Mouse (Mus musculus): Measurements from ENCODE around the gene Plvap. TPM values are rescaled to one million over a fixed set of nuclear protein-coding genes. Genes with fewer than 3 reads are reported as not detected.
"Not testable (repeated sequence)": the region's sequence is repeated elsewhere in the genome, so short reads cannot be mapped to it uniquely, and the experiment has no call there.

Gene Plvap
- total RNA-seq (2021) = 10 to 100 TPM; 26.6 to 35.3 TPM

DNA sequence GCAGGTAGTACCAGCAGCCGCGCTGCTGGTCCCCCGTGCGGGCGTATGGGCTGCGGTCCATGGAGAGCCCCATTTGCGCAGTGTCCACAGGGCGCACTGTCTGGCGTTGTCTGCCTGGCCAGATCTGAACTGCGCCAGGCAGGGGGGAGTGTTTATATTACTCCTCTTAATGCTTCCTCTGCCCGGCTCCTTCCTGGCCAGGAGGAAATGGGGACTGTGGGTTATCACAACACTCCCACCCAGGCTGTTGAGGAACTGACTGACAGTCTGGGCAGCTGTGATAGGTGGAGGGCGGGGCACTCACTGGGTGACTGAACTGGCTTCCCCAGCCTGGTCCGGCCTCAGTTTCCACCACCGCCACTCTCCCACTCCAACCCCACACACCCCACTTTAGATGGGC is at the start of gene Plvap:
Plvap (minus strand) TSS at position 109 of the 400 bp plus-strand sequence.
- DNase-seq (ENCODE audit: low spot score) = no peak

DNA sequence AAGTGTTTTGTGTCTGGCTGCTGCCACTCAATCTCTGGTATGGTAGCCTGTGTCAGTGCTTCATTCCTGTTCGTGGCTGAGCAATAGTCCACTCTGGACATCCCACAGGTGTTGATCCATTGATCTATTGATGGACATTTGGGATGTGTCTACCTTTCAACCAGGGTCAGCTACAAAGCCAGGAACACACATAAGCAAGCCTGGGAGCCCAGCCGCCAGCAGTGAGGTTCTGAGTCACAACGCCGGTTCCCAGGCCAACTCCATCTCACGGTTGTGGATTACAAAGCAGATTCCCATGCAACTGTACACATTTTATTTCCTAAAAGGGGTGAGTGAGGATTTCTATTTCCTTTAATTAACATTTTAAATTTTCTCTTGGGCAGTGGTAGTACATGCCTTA is 49.2 kb upstream of the Plvap start:
- intact Hi-C loops (cut with DNase I) = loop anchor here (1.0 kb wide), 1 partner anchor 36 kb away; no protein-coding TSS in a partner anchor
- no peak for DNase-seq (ENCODE audit: low spot score)

More for the DNA sequence above, at the start of gene Plvap:
- intact Hi-C loops (cut with DNase I) = no loop called here

DNA sequence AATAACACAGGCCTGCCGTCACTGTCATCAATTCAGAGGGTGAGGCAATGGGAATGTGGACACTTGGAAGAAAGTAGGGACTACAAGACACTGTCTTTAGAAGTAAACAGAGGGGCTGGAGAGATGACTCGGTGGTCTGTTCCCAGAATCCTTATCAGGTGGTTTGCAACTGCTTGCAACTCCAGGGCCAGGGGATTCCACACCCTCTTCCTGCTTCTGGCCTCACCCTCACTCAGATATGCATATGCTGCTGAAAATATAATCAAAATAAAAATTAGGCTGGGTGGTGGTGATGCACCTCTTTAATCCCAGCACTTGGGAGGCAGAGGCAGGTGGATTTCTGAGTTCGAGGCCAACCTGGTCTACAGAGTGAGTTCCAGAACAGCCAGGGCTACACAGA is 48.5 kb upstream of the Plvap start:
- intact Hi-C loops (cut with DNase I) = no loop called here
- no peak for DNase-seq (ENCODE audit: low spot score)

DNA sequence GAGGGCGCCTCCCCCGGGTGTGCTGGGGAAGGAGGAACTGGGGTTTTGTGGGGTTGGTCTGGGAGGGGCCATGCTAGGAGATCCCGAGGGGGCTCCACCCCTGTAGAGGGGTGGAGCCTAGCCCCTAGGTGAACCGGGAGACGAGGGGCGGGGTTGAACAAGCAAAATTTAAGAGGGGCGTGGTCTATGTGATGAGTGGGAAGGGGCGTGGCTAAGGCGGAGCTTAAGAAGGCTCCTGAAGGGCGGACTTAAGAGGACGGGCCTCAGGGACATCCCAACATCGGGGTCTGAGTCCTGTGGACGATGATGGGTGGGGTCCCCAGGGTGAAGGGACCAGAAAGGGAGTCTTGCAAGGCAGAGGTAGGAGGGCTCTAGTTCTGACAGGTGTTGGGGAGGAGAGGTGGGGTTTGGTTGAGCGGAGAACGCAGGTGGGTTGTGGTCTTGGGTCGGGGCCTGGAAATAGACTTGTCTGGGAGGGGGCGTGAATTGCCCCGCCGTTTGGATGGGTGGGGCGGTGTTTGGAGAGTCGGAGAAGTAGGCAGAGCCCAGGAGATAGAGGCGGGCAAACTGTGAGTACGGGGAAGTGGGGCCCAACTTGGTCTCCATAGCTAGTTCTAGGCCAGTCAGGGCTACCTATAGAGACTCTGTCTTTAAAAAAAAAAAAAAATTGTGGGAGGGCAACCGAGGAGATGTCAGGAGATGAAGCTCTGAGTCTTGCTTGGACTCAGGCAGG is 47.6 kb upstream of the Plvap start:
- DNase-seq (ENCODE audit: low spot score) = peak; percentile 39
- intact Hi-C loops (cut with DNase I) = no loop called here

DNA sequence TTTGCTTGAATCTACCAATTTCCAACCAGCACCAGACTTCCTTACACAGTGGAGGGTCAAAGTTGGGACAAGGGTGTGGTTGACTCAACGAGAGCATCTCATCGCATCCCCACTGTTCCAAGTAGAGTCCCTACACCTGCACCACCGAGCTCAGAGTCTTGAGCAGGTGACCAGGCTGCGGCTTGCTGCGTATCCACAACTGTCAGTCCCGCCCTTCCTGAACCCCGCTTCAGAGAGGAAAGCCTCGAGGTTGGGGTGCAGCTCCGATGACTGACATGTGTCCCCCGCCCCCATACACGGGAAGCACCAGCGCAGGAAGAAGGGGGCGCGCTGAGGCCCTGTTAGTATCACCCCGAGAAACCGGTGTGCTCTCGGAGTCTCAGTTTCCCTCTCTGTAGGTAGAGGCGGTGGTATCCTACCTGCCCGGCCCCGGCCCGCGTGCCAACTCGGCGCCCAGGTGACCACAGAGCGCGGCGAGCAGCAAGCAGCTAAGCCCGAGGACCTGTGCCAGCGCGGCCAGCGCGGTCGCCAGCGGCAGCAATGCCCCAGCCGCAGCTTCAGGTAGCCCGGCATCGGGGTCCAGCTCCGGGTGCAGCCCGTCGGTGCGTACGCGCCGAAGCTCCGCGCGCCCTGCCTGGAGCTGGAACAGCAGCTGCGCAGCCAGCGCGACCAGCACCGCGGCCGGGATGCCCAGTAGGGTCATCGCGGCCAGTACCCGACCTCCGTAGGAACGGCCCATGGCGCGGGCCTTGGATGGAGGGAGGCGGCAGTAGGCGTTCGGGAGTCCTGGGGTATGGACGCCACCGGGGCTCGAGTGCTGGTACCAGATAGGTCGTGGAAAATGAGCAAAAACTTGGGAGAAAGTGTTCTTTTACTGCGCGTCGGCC is 46.8 kb upstream of the Plvap start, which contains the start of gene Tmem221:
Tmem221 (minus strand) TSS at position 801 of the 887 bp plus-strand sequence.
- DNase-seq (ENCODE audit: low spot score) = no peak
- intact Hi-C loops (cut with DNase I) = no loop called here

DNA sequence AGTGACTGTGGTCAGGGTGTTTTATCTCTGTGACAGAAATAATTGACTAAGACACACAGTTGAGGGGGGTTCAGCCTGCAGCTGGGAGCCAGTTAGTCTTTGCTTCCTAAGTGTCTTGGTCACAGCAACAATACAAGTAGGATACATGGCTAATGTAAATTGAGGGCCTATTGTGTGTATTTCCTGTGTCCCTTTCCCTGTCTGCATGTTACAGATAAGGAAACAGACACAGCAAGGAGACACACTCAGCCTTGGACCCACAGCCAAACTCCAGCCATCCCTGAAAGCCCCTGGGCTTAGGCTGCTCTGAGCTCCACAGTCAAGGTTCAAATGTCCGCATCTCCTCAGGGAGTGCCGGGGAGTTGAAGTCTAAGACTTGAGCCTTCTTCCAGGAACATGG is 43.1 kb upstream of the Plvap start:
- intact Hi-C loops (cut with DNase I) = no loop called here
- no peak for DNase-seq (ENCODE audit: low spot score)

DNA sequence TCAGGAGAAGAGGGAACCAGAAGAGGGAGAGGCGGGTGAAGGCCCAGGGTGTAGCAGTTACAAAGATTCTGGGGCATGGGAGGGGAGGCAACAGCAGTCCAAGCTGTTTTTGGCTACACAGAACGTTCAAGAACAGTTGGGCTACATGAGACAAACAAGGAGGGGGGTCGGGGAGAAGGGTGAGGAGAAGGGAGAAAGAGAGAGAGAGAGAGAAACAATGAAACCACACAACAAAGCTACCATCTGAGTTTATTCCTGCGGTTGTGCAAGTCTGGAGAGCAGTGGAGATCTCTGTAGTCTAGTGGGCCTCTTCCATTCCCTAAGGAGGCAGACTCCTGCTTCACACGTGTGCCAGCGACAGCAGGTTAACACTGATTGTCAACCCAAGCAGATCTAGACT is 42.4 kb upstream of the Plvap start:
- intact Hi-C loops (cut with DNase I) = no loop called here

DNA sequence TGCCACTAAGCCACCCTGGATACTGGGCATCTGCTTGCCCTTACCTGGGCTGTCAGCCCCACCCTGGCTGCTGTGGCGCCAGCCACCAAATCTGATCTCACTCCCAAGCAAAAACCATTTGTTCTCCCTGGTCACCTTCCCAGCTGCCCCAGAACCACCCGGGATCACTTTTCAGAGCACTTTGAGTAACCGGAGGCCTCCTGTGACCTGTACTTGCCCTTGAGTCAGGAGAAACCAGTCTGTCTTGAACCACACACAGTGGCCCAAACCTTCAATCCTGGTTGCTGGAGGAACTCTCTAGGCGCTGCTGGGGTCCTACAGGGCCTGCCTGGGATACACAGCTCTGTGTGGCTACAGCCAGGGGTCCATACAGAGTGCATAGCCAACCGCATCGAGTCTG is 41.2 kb upstream of the Plvap start:
- DNase-seq (ENCODE audit: low spot score) = no peak
- intact Hi-C loops (cut with DNase I) = no loop called here

More for the DNA sequence above, 42.4 kb upstream of the Plvap start:
- DNase-seq (ENCODE audit: low spot score) = no peak

DNA sequence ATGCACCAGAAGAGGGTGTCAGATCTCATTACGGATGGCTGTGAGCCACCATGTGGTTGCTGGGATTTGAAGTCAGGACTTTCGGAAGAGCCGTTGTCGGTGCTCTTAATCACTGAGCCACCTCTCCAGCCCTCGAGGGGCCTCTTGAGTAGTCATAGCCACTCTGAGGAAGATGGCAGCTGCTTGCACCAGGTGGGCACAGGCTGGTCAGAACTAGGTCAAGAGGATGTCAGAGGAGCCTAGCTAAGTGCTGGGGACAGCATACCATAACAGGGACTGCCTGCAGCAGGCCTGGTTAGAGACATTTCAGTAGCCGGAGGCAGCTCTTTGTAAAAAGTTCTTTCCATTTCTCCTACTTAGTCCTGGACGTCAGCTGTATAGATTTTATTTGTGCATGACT is 39.2 kb upstream of the Plvap start:
- DNase-seq (ENCODE audit: low spot score) = no peak
- intact Hi-C loops (cut with DNase I) = no loop called here

DNA sequence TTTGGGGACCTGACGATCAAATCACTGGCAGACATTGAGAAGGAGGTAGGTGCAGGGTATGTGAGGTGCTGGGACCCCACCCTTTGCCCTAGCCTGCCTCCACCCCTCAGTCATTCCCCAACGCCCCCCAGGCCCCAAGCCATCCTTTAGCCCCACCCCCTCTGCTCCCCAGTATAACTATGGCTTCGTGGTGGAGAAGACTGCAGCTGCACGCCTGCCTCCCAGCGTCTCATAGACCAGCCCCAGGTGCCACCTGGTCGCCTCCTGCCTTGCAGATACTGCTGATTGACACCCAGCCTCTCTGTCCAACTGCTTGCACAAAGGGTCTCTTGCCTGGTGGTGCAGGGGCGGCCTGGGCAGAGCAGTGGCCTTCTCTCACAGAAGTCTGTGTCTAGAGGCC is 36.0 kb upstream of the Plvap start:
- DNase-seq (ENCODE audit: low spot score) = no peak
- intact Hi-C loops (cut with DNase I) = no loop called here

DNA sequence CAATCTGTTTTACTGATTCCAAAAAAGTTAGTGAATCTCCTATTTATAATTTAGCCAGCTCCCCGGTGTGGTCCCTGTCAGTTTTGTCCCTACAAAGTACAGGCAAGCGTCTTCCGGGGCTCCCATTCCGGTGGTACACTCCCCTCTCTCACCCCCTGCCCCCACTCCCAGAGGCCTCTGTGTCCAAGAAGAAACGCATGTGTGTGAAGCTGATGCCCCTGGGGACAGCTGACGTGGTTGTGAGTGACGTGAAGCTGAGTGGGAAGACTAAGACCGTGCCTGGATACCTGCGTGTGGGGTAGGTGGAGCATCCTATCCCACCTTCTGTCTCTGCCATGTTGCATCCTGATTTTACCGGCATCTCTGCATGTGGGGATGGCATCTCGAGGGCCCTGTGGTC is 33.5 kb upstream of the Plvap start:
- intact Hi-C loops (cut with DNase I) = no loop called here
- no peak for DNase-seq (ENCODE audit: low spot score)

DNA sequence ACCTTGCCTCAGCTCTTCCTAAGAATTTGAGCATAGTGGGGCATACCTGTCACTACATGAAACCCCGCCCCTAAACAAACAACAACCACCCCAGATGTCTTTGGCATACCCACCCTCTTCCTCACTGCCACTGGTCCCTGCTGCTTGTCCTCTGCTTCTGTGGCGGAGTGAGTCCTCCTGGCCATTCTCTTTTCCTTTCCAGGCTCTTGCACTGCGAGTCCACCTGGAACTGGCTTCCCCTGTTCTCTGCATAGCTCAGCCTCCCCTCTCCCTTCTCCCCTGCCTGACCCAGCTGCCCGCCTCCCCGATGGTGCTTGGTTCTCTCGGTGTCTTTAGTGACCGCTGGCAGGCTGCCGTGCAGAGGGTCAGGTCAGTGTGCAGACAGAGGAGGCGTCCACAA is 32.2 kb upstream of the Plvap start:
- DNase-seq (ENCODE audit: low spot score) = no peak

DNA sequence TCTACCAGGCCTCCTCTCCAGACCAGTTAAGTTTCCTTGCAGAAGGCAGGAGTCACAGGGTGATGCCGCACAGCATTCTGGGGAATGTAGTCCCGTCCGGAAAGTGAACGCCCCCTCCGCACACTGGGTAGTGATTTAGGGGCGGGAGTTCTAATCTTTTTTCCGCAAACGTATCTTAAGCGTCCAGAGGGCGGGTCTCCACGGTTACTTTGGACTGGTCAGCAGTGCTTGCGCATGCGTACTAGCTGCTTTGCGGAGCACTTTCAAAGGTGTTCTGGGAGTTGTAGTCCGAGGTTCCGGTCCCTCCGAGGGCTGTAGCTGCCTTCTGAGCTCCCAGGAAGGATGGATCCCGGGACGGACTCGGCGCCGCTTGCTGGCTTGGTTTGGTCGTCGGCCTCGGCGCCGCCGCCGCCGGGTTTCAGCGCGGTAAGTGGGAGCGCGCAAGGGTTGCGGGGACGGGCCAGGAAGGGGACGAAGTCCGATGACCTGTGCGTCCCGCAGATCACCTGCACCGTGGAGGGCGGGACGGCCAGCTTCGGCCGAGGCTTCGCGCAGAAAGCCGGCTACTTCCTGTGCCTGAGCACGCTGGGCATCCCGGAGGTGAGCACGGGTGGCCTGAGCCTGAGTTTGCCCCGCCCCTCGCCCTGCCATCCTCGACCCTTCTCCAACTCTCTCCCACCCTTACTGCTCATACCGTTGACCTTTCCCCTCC is 31.2 kb upstream of the Plvap start, which contains the start of gene Mvb12a:
Mvb12a (plus strand) TSS at position 291 of the 712 bp plus-strand sequence.
- DNase-seq (ENCODE audit: low spot score) = peak; percentile 96
- intact Hi-C loops (cut with DNase I) = no loop called here

More for the DNA sequence above, 32.2 kb upstream of the Plvap start:
- intact Hi-C loops (cut with DNase I) = no loop called here

DNA sequence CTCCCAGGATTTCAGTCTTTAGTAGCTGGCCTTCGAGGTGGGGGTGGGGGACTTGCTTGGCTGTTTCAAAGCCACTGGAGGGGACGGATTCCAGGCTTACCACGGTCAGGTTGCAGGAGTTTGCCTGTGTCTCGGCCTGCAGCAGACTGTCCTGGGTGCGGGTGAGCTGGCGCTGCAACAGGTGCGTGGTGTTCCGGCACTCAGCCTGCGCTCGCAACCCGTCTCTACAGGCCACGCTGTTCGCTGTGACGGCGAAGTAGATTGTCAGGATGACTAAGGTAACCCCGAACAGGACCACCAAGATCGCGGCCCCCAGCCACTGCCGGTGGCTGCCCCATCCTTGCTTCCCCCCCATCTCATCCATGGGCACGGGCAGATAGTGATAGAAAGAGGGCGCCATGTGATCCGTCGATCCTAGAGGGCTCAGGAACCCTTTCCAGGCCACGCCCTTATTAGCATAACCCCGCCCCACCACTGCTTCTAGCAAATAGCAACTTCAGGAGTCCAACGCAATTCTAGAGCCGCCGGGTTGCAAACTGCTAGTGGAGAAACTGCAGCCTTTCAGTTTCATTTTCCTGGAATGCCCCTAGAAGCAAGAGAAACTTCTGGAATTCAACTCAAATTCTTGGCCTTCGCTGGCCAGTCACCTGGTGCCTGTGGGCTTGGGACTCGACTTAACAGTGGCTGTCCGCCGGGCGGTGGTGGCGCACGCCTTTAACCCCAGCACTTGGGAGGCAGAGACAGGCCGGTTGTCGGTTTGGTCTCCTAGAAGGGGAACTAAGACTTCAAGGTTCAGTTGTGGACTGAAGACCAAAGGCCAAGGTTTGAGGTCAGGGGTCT is 25.7 kb upstream of the Plvap start, which contains the start of gene Bst2:
Bst2 (minus strand) TSS at position 429 of the 840 bp plus-strand sequence.
- peak; percentile 82 for DNase-seq (ENCODE audit: low spot score)
- intact Hi-C loops (cut with DNase I) = no loop called here

DNA sequence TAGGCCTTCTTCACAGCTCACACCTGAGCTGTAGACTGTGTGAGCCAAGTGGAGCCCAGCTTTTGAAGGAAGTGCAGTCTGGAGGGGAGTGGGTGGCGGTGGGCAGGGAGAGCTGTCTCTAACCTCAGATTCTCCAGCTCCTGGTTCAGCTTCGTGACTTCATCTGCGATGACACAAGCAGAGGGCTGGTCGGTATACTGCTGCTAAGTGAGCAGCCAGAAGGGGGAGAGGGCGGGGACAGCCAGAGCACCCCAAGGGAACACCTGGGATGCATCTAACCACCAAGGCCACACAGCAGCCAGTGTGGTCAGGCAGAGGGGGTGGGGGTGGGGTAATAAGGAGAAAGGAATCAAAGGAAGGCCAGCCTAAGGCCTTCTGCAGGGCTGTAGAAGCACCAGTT is 24.1 kb upstream of the Plvap start:
- intact Hi-C loops (cut with DNase I) = no loop called here
- no peak for DNase-seq (ENCODE audit: low spot score)

DNA sequence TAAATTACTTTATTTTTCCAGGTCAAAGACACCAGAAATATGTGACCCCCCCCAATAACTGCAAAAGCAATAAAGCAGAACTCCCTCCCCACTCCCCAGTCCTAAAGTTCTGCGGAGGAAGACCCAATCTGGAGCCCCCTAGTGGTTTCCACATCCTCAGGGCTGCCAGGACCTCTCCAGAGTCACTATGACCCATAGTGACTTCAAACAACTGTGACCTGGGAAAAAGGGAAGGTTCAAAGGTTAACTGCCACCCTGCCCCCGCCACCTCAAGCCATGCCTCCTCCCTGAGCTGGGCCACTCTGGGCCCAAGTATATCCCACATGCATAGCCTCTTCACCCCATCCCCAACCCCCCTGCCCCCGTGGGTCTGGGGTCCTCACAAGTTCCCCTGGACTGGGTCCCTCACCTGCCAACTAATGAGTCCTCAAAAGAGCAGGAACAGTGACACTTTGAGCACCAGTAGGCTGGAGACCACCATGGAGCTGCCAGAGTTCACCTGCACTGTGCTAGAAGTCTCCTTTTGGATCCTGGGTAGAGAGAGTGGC is 22.8 kb upstream of the Plvap start:
- intact Hi-C loops (cut with DNase I) = no loop called here
- no peak for DNase-seq (ENCODE audit: low spot score)

DNA sequence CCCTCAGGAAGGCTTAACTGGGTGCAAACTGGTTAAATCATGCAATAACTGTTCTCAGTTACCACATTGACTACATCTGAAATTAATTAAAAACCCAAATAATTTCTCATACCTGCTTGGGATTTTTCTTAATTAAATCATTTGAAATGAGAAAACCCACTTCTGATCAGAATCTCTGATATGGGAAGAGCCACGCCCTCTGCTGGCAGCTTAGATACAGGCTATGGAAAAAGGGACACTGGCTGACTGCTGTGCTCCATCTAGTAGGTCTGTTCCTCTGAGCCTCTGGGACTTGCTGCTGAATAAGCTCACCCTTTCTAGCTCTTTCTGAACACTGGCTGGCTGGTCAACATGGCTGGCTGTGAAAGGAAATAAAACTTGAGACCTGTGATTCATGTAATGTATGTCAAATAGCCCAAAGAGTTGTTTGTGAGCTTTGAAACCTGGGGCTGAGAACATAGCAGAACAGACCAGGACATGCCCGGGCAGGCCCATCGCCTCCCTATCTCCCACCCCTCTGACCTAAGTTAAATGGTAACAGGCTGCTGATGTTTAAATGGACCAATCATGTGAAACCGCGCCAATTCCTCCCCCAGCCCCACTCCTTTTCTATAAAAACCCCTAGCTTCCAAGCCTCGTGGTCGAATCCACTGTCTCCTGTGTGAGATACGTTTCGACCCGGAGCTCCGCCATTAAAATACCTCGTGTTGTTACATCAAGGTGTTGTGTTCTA is 19.3 kb upstream of the Plvap start:
- DNase-seq (ENCODE audit: low spot score); intact Hi-C loops (cut with DNase I): not testable (repeated sequence)

DNA sequence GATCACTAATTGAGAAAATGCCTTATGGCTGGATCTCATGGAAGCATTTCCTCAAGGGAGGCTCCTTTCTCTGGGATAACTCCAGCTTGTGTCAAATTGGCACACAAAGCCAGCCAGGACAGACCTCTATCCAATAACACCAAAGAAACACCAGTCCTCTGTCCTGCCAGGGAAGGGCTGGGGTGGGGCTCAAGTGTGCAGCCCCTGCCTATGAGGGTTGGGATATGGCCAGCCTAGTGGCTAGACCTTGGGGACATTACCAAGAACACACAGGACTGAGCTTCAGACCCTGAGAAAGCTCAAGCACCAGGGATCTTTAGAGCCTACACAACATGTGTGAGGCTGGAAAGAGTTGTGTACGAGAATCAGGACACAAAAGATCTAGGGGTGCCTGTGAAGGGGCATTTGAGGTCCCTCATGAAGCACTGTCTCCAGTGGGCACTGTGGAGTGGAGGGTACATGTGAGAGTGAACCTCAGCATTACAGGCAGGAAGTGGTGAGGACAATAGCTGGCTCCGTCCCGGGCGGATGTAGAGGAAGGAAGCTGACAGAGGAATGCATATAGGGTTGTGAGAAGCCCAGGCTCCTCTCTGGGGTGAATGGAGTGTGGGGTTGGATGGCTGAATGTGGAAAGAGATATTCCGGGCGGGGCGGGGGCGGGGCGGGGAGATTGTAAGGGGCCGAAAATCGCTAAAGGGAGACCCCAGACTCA is 17.0 kb upstream of the Plvap start:
- DNase-seq (ENCODE audit: low spot score) = peak; percentile 43
- intact Hi-C loops (cut with DNase I) = no loop called here
